Mouse (Mus musculus) splenic B cell, adult 2 months (primary cell): ENCODE data around the gene Slbp.

Experiments
- DNase-seq: peaks from one replicate; pipeline ENCODE4 v3.0.0-alpha.2; 2011; ENCODE audit warnings: low read depth, low spot score
- H3K27me3 ChIP-seq: 2 replicates; pipeline ENCODE4 v1.6.1; 2012; ENCODE audit warnings: mild to moderate bottlenecking, low read length, moderate library complexity, mixed read lengths; ENCODE audit not compliant: control insufficient read depth, poor library complexity, insufficient read depth, severe bottlenecking
- H3K36me3 ChIP-seq: 2 replicates; pipeline ENCODE4 v1.6.1; 2012; ENCODE audit warnings: mild to moderate bottlenecking, low read length, moderate library complexity, mixed read lengths; ENCODE audit not compliant: control insufficient read depth, poor library complexity, insufficient read depth, severe bottlenecking

Gene Slbp

DNA sequence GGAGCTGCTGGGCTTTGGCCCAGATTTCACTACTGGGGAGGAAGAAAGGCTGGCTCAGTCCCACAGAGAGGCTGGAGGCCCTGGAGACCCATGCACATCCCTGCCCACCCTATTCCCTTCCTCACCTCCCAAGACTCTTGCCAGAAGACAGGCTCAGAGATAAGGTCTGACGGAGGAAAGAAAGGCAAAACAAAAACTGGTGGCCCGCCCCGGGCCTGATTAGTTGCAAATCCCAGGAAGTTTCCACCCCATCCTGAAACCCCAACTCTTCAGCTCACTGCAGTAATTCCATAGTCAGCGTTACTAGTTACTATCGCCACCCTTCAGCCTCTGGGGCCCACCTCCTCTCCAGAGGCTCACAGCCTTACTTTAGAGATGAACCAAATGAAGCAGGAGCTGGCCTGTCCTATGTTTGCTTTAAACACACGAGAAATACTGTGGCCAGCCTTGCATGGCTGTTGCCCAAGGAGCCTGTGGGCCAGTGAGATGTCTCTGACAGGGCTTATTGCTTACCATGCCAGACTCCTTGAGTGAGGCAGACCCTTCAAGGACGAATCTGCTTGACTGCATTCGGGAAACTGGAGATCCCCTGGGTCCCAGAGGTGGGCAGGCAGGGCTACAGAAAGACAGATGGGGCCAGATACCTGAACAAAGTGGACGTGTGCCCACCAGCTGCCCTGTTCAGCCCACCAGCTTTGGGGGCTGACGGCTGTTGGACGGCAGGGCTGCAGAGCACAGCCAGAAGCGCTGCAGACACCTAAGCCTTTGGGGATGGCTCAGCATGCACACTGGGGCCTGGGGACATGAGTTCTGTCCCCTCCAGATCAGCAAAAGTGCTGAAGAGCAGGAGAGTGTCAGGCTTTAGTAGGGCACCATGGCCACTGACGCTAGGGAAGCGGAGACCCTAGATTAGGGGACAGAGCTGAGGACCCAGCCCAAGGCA, 36.2 kb upstream of the Slbp start:
- Histone ChIP-seq H3K36me3 (no peaks in the 10 kb centered on the region), H3K27me3 (no peaks in the 10 kb centered on the region)
- no peak for DNase-seq

DNA sequence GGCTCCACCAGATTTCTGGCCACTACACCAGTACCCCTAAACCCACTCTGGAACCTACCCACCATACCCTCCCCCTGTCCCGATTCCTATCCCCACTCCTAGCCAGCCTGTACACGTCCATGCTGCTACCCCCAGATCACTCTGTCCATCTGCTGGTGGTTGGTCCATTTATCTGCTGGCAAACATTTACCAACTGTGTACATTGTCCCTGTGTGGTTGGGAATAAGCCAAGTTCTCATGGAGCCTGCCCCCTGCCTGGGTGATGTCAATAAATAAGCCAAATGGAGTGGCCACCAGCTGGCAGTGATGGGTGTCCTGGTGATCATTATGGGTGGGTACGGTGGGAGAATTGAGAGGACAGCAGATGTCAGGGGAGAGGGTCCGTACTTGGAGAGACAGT, 34.8 kb upstream of the Slbp start:
- no peak for DNase-seq

DNA sequence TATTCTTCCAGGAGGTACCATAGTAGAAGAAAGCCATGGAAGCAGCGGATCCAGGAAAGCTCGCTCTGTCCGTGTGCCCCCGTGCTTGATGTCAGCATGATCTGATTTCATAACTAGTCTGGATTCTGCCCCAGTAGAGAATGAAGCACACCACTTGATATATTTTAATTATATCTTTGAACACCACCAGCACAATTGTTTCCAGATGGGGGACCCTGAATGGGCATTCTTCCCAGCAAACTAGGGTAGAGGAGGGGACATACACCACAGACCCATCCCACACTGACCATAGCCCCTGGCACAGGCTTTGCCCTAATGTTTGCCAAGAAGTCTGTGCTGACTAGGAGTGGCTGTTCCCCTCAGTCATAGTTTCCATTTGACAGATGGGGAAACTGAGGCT, 32.6 kb upstream of the Slbp start:
- no peaks in the 10 kb centered on the region for H3K27me3 ChIP-seq
- DNase-seq: no peak
- no peaks in the 10 kb centered on the region for H3K36me3 ChIP-seq

More for the DNA sequence above, 34.8 kb upstream of the Slbp start:
- H3K36me3 ChIP-seq: no peaks in the 10 kb centered on the region
- H3K27me3 ChIP-seq: no peaks in the 10 kb centered on the region

DNA sequence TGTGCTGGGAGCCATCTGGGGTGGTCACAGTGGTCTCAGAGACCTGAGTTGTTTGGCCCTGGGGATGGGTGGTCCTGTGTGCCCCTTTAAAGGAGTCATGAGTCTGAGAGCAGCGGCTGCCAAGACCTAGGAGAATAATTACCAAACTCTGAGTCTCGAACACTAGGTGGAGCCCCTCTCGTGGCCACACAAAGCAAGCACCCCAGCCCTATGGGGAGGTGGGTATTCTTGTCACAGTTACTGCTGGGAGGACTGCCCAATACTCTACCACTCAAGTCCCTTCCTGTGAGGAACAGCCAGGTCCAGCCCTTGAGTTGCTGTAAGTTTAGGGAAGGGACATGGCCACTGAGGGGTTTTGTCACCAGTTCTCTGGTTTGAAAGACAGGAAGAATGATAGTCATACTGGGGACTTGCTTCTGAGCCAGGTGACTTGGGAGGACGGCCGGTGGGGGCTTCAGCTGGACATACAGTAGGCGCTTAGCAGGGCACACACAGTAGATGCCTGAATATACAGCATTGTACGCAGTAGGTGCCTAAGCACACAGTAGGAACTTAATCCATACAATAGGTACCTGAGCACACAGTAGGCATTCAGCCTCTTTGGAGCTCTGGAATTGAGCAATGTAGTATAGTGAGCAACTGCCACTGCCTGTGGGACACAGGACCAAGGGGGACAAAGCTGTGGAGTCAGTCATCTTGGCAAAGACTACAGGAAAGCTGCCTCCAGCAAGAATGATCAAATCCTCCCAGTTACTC, 31.7 kb upstream of the Slbp start:
- DNase-seq: peak; percentile 22
- no peaks in the 10 kb centered on the region for H3K36me3 ChIP-seq
- H3K27me3 ChIP-seq: no peaks in the 10 kb centered on the region

DNA sequence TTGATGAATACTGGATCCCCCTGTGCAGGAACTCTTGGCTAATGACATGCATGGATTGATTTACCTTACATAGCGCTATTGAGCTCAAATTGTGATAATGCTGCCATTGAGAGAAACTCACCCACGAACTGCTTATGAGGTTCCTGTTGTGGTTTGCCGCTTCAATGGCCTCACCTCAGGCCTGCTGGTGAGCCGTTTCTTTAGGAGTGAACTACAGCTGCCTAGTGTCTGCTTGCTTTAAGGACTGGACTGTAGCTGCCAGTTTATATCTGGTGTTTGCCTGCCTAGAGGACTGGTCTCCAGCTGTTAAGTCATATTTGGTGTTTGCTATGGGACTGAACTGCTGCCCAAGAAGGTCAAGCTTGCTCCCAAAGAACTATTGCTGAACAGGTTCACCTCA, 30.6 kb upstream of the Slbp start:
- peak; percentile 47 for DNase-seq
- H3K36me3 ChIP-seq: no peaks in the 10 kb centered on the region
- no peaks in the 10 kb centered on the region for H3K27me3 ChIP-seq

DNA sequence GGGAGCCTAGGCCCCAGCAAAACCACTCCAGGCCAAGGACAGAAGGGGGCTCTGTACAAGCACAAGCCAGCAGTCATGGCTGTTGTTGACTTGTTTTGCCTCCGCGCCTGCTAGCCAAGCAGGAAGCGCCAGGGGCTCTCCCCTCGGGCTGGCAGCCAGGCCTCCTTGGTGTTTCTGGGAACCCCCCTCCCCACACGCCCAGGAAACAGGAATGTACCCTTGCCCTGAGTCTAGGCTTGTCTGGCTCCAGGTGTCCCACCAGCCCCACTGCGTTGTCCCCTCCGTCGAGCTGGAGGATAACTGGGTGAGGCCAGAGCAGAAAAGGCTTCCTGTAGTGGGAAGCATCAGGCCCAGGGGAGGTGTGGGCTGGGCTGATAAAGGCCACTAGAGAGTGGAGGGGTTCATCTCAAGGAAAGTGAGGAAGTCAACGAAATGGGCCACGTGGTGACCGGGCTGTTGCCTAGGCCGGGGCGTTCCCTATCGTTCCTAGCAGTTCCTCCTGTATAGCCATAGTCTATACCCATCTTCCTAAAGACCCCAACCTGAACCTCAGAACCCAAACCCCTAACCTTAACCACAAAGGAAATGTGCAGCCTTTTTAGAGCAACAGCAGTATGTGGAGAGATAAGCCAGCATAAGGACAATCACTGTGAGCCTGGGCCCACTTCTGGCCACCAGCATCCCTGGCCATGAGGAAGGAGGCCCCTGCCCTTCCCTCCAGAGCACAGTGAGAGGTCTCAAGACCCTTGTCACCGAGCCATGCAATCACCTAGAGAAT, 29.4 kb upstream of the Slbp start:
- Histone ChIP-seq H3K36me3 (no peaks in the 10 kb centered on the region), H3K27me3 (no peaks in the 10 kb centered on the region)
- no peak for DNase-seq

DNA sequence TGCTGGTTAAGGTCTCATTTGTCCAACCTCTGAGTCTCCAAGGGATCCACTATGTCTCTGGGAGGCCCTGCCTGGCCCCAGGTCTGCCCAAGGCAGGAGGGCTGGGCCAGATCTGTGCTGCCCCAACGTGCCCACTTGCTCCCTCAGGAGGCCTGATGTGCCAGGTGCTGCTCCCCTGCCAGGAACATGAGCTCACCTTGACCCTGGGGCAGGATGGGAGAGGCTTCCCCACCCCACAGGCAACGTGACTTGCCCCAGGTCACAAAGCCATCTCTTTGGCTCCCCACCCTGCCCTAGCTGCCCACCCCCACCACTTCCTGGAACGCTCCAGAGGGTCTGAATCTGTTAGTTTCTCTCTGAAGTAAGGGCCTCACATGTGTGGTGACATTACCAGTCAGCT, 28.7 kb upstream of the Slbp start:
- no peaks in the 10 kb centered on the region for H3K27me3 ChIP-seq
- DNase-seq: no peak

DNA sequence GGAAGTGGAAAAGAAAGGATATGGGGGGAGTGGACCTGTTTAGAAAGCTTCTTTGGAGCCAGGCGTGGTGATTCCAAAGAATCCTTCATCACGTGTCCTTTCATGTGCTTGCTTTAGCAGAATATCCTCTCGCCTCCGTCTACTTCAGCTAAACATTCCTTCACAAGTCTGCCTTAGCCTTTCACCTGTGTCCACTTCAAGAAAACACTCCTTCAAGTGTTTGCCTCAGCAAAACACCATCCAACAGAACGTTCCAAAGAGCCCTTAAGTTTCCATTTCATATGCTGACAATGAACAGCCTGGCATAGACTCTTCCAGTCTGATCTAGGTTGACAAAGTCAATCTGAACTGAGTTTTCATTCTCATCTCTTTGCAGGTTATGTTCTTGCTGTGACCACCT, 25.9 kb upstream of the Slbp start:
- DNase-seq: no peak
- no peaks in the 10 kb centered on the region for H3K27me3 ChIP-seq

More for the DNA sequence above, 28.7 kb upstream of the Slbp start:
- no peaks in the 10 kb centered on the region for H3K36me3 ChIP-seq

DNA sequence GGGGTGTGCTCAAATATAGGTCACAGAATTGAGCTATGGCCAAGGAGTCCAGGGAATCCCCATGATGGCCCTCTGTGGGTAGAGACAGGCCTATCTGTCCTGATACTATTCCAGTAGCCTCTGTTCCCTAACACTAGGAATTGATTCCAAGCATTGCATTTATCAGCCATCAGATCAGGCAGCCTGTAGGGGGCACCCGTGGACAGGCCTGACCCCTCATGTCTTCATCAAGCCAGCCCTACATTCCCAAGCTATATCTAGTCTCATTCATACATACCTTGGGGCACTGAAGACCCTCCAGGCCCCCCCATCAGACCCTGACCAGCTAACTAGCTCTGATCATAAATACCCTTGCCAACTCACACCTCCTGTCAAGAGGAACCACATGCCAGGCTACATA, 23.6 kb upstream of the Slbp start:
- peak; percentile 46 for DNase-seq
- Histone ChIP-seq H3K27me3 (no peaks in the 10 kb centered on the region), H3K36me3 (no peaks in the 10 kb centered on the region)

More for the DNA sequence above, 25.9 kb upstream of the Slbp start:
- no peaks in the 10 kb centered on the region for H3K36me3 ChIP-seq

DNA sequence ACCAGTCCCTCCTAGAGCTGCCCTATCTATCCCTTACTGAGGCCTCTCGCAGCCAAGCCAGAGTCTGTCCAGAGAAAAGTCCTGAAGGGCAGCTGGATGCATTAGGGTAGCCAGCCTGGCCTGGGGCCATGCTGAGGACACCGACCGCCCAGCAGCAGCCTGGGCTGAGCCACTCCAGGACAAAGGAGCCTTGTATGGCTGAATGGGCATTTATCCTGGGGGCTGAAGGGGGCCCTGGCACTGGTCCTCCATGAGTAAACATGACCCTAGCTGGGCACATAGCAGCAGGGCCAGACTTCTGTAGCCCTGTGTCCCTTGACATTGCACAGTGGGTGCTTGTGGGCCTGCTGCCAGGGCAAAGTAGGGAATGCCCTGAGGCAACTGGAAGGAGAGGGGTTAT, 22.1 kb upstream of the Slbp start:
- DNase-seq: no peak
- no peaks in the 10 kb centered on the region for H3K36me3 ChIP-seq
- H3K27me3 ChIP-seq: no peaks in the 10 kb centered on the region

DNA sequence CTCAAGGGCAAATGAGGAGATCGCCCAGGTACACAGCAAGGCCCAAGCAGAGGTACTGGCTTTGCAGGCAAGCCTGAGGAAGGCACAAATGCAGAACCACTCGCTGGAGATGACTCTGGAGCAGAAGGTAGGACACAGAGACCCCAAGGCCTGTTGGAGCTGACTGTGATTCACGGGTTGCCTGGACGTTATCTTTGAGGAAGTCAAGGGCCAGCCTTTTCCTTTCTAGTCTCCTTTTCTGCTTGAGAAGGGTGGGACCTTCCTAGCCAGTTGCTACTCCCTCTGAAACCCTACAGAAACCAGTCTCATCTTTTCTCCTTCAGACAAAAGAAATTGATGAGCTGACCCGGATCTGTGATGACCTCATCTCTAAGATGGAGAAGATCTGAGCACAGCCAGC, 19.3 kb upstream of the Slbp start:
- H3K36me3 ChIP-seq: peaks cover 2% of the 10 kb centered on the region; the same call in 1 of the 2 replicates
- no peak for DNase-seq
- no peaks in the 10 kb centered on the region for H3K27me3 ChIP-seq

DNA sequence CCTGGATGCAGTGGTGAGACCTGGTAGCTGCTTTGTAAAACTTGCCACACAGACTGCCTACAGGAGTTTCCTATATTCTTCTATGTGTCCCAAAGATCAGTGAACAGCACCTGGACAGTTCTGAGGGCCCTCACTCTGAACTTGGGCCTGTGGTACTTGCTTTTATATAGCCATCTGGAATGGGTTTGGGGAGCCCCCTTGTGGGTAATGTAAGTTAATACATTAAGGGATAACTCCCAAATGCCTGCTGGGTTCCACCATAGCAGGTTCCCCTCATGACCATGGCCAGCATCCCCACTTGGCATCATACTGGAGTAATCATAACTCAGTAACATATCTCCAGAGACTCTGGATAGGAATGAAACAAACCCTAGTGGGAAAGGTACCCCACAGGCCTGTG, 15.8 kb upstream of the Slbp start:
- no peaks in the 10 kb centered on the region for H3K27me3 ChIP-seq
- peak; percentile 76 for DNase-seq

DNA sequence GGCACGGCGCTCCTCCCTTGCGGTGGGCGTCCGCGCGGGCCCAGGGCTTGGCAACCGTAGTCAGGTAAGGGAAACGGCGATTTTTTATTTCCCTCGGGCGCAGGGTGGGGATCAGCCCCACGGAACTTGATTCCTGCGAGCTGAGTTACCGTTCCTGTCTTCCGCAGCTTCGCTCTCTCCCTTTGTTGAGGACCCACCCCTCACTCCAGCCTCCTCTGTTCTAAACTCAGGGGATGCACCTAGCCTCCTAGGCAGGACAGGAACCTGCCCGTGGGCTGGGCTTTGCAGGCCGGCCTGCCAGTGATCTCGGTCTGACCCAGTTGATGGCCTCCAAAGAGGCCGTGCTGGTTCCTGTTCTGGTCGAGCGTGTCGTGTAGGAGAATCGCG, 6.3 kb upstream of the Slbp start:
- no peaks in the 10 kb centered on the region; the same call in none of the 2 replicates for H3K36me3 ChIP-seq
- H3K27me3 ChIP-seq: no peaks in the 10 kb centered on the region
- no peak for DNase-seq

More for the DNA sequence above, 15.8 kb upstream of the Slbp start:
- peaks cover 2% of the 10 kb centered on the region; the same call in 1 of the 2 replicates for H3K36me3 ChIP-seq

DNA sequence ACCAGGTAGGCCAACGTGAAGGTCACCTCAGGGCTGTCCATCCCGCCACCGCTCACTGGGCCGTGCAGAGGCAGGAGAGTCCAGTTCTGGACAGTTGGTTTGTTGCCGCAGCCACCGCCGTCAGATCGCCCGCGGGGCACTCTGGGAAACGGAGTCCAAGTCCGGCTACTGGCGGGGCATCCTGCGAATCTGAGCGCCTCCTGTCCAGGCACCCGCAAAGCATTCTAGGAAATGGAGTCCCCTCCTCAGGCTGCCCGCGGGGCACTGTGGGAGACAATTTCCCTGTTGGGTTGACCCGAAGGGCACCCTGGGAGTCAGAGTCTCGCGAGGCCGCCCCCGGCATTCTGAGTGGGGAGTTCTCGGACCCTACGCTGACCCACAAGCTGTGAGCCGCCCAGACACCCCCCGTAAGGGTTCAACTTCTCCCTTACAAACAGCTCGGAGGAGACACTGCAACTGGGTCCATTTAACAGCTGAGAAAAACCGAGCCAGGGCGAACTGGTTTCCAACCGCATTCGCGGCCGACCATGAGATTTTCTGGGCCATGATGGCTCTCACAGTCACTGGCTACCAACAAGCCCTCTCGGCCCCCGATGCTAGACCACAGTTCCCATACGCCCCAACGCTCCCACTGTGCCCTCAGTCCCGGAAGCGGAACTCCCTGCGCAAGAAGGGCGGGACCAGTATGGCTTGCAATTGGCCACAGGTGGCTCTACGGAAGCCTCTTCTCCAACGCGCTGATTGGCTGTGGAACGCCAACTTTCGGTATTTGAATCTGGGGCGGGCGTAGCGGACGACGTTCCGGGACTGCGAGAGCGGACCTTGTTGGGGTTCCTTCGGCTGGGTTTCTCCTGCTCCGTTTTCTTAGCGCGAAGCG, 5.7 kb upstream of the Slbp start, which contains the start of the genes Tacc3 and Tmem129:
Tacc3 (plus strand) TSS at position 342 of the 877 bp plus-strand sequence.
Tmem129 (minus strand) TSS at position 630 of the 877 bp plus-strand sequence.
- peak; percentile 98 for DNase-seq
- Histone ChIP-seq H3K36me3 (no peaks in the 10 kb centered on the region; the same call in none of the 2 replicates), H3K27me3 (no peaks in the 10 kb centered on the region)
